ENCODE assay signal across 9 mouse cellular contexts in the genomic region with DNA sequence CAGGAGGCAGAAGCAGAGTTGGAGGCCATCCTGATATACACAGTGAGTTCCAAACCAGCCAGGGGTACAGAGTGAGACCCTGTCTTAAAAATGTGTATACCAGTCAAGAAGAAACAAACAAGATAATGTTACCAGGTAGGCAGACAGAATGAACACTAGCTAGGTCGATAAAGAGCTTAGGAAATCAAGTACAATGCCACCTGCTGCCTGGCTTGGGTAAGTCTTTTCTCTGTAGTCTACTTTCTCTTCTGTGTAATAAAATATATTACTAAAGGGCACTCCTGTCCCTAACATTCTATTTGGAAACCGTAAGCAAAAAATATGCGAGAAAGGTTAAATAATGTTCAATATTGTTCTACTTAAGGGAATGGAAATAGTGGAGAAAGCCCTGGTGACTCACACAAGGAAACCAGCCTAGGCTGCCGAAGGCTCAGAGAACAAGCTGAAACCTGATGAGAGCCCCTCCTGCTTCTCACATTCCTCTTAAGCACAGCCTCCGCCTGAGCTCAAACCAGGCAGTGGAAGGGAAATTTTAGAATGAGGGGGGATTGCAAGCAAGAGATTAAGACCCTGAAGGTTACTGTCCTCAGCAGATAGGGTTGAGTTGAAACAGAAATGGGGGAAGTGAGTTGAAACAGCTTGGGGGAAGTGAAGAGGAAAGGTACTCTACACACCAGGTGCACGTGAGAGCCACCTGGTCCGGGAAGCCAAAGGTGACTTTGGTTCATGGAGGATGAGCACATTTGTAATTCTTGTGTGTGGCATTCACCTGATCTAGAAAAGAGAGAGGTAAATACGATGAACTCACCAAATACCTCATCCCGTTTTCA. TPM values are rescaled to one million over a fixed set of nuclear protein-coding genes. Genes with fewer than 3 reads are reported as not detected.
DNase-seq lines count a peak whose midpoint lies in the region; ATAC-seq and TF ChIP-seq lines count a peak whose summit lies in the region.
"Had no signal": no experiment of that assay in that cellular context is flagged by ENCODE, and none has a peak within 500 bp of the region (broad histone marks: within the 10 kb centered on the region; RNA-seq: fewer than 3 reads in every experiment).

No protein-coding gene starts in this region.

- H3K9me3 ChIP-seq in kidney, embryonic 15.5 days (replicated peaks) = no peaks in the 10 kb centered on the region
- H3K9me3 ChIP-seq in midbrain, embryonic 11.5 days (ENCODE audit: control insufficient read depth, low read length) = no peaks in the 10 kb centered on the region

- WGBS in thymus, adult 2 months = 44% methylated on average over 9 of the region's 9 CpGs
- 48% methylated on average over 9 of the region's 9 CpGs for WGBS in kidney, embryonic 15.5 days
- WGBS in midbrain, embryonic 11.5 days = 67% methylated on average over 9 of the region's 9 CpGs

- no peak for TF ChIP-seq POLR2A in thymus, adult 2 months (IDR thresholded peaks at IDR 0.05; ENCODE audit: control insufficient read depth, extremely low read depth, insufficient read depth, low read length, poor library complexity)

- H3K4me1 ChIP-seq in thymus, adult 2 months (replicated peaks; ENCODE audit: control insufficient read depth, insufficient read depth, low read length) = peaks cover 34% of the 10 kb centered on the region
- peaks cover 27% of the 10 kb centered on the region for H3K4me1 ChIP-seq in kidney, embryonic 15.5 days
- peaks cover 9% of the 10 kb centered on the region for H3K4me1 ChIP-seq in midbrain, embryonic 11.5 days (ENCODE audit: control insufficient read depth, insufficient read depth, low read length)

- H3K9ac ChIP-seq in kidney, embryonic 15.5 days = no peak overlapping the region
- H3K9ac ChIP-seq in midbrain, embryonic 11.5 days (ENCODE audit: low read length) = no peak overlapping the region

- peak; percentile 24 to 27 for DNase-seq in adrenal gland, postnatal 36 days
- DNase-seq in adrenal gland, adult 18-20 months (ENCODE audit: low spot score in 2 of 2) = no peak
- peak; percentile 39 for DNase-seq in thymus, adult 2 months
- DNase-seq in thymus, adult 18-20 months = no peak
- DNase-seq in thymus, postnatal 25 days = peak; percentile 33
- no peak for DNase-seq in c-Kit-positive CD71-positive TER-119-positive erythroid progenitor cells, embryonic 14.5 days (ENCODE audit: low spot score)
- DNase-seq in midbrain, embryonic 11.5 days (ENCODE audit: low spot score, missing footprints) = no peak

- H3K4me2 ChIP-seq in kidney, embryonic 15.5 days = no peak overlapping the region
- no peak overlapping the region for H3K4me2 ChIP-seq in midbrain, embryonic 11.5 days

- TF ChIP-seq CTCF in thymus, adult 2 months (IDR thresholded peaks at IDR 0.05; ENCODE audit: borderline replicate concordance, control insufficient read depth, extremely low read depth, insufficient read depth, low read length, poor library complexity) = no peak

- no peak overlapping the region for H3K4me3 ChIP-seq in thymus, adult 2 months (ENCODE audit: control insufficient read depth, insufficient read depth, low read length)
- H3K4me3 ChIP-seq in kidney, embryonic 15.5 days (replicated peaks) = no peak overlapping the region
- no peak overlapping the region for H3K4me3 ChIP-seq in midbrain, embryonic 11.5 days (ENCODE audit: low read depth, low read length)
- H3K4me3 ChIP-seq: megakaryocyte, embryonic 14.5 days had no signal

- ATAC-seq in kidney, embryonic 15.5 days (replicated peaks; ENCODE audit: low FRiP score) = peak; percentile 48; the same call in 1 of the 2 replicates
- ATAC-seq in midbrain, embryonic 11.5 days (ENCODE audit: low FRiP score) = no peak

- H3K36me3 ChIP-seq in thymus, adult 2 months (ENCODE audit: control insufficient read depth, insufficient read depth, low read length) = no peaks in the 10 kb centered on the region
- H3K36me3 ChIP-seq in kidney, embryonic 15.5 days = no peaks in the 10 kb centered on the region
- no peaks in the 10 kb centered on the region for H3K36me3 ChIP-seq in midbrain, embryonic 11.5 days (ENCODE audit: control insufficient read depth, insufficient read depth, low read length)

- peaks cover 12% of the 10 kb centered on the region; the same call in 1 of the 2 replicates for H3K27me3 ChIP-seq in thymus, adult 2 months (ENCODE audit: control insufficient read depth, insufficient read depth, low read length)
- H3K27me3 ChIP-seq in kidney, embryonic 15.5 days = peaks cover 51% of the 10 kb centered on the region
- H3K27me3 ChIP-seq in midbrain, embryonic 11.5 days (ENCODE audit: control insufficient read depth, insufficient read depth, low read length) = peaks cover 43% of the 10 kb centered on the region

- no peak overlapping the region for H3K27ac ChIP-seq in thymus, adult 2 months (ENCODE audit: control insufficient read depth, insufficient read depth, low read length)
- peak overlapping the region; percentile 85 for H3K27ac ChIP-seq in kidney, embryonic 15.5 days
- H3K27ac ChIP-seq in midbrain, embryonic 11.5 days (ENCODE audit: low read depth, low read length) = no peak overlapping the region

RNA-seq across cellular contexts. Expression of a gene that starts 4.4 kb away (rescaled TPM):
- not detected for total RNA-seq in adrenal gland, postnatal 36 days (2021)
- total RNA-seq in adrenal gland, adult 18-20 months (2021) = not detected
- polyA plus RNA-seq in thymus, adult 2 months (2012; rRNA removed) = 15.9 and 17.6 TPM in 2 replicates
- 61.1 and 63.1 TPM in 2 replicates for polyA plus RNA-seq in kidney, embryonic 15.5 days (2015; fragmentation: Nextera tagmentation; extraction: Ambion mirVana)
- 3.9 and 4.0 TPM in 2 replicates for polyA plus RNA-seq in midbrain, embryonic 11.5 days (2014; fragmentation: Nextera tagmentation; extraction: Ambion mirVana)

RNA-seq across cellular contexts. Expression of a gene that starts 39.6 kb away (rescaled TPM):
- total RNA-seq in adrenal gland, postnatal 36 days (2021) = 1 to 10 TPM; 5.6 to 7.4 TPM
- 10 to 100 TPM; 17.7 to 24.0 TPM for total RNA-seq in adrenal gland, adult 18-20 months (2021)
- polyA plus RNA-seq in thymus, adult 2 months (2012; rRNA removed) = 0.19 and 0.23 TPM in 2 replicates
- not detected in 2 replicates for polyA plus RNA-seq in kidney, embryonic 15.5 days (2015; fragmentation: Nextera tagmentation; extraction: Ambion mirVana)
- polyA plus RNA-seq in midbrain, embryonic 11.5 days (2014; fragmentation: Nextera tagmentation; extraction: Ambion mirVana) = 0.06 TPM in 1 of 2 replicates, not detected in the other

Comparison
In these comparisons a context has a peak if more than half of its experiments do, and no peak if none do; other contexts are left out.
1. DNase-seq: peak in adrenal gland, postnatal 36 days (2 of 2), thymus, adult 2 months (single experiment) and thymus, postnatal 25 days (single experiment); none in adrenal gland, adult 18-20 months (0 of 2), thymus, adult 18-20 months (0 of 2), c-Kit-positive CD71-positive TER-119-positive erythroid progenitor cells, embryonic 14.5 days (single experiment) and midbrain, embryonic 11.5 days (single experiment).